Mouse (Mus musculus): ENCODE data around the gene Bcl11a.

Bcl11a gene

GRCm38 (mm10) chr11:24149462-24150220, 71.8 kb downstream of the Bcl11a start:
- no peak for DNase-seq (ENCODE audit: low spot score in 2 of 2)

- DNase-seq (ENCODE audit: low spot score in 2 of 2), result no peak
Observed at GRCm38 (mm10) chr11:24152076-24152784, 74.4 kb downstream of the Bcl11a start.

GRCm38 (mm10) chr11:24153049-24153448, 75.2 kb downstream of the Bcl11a start:
- DNase-seq (ENCODE audit: low spot score in 2 of 2), result no peak

GRCm38 (mm10) chr11:24158026-24158425, 80.2 kb downstream of the Bcl11a start:
- DNase-seq (ENCODE audit: low spot score in 2 of 2), result no peak

- DNase-seq (ENCODE audit: low spot score in 2 of 2), result no peak
Observed at GRCm38 (mm10) chr11:24159656-24160055, 81.8 kb downstream of the Bcl11a start.

- no peak for DNase-seq (ENCODE audit: low spot score in 2 of 2)
Observed at GRCm38 (mm10) chr11:24161458-24161857, 83.6 kb downstream of the Bcl11a start.

- DNase-seq (ENCODE audit: low spot score in 2 of 2), result no peak
Observed at GRCm38 (mm10) chr11:24162056-24162455, 84.2 kb downstream of the Bcl11a start.

GRCm38 (mm10) chr11:24163072-24163471, 85.2 kb downstream of the Bcl11a start:
- no peak for DNase-seq (ENCODE audit: low spot score in 2 of 2)

GRCm38 (mm10) chr11:24164065-24164464, 86.2 kb downstream of the Bcl11a start:
- DNase-seq (ENCODE audit: low spot score in 2 of 2), result no peak

GRCm38 (mm10) chr11:24171675-24172285, 93.9 kb downstream of the Bcl11a start:
- DNase-seq (ENCODE audit: low spot score in 2 of 2), result no peak

- DNase-seq (ENCODE audit: low spot score in 2 of 2), result no peak
Observed at GRCm38 (mm10) chr11:24172585-24172984, 94.7 kb downstream of the Bcl11a start.

GRCm38 (mm10) chr11:24174161-24174792, 96.4 kb downstream of the Bcl11a start:
- no peak for DNase-seq (ENCODE audit: low spot score in 2 of 2)

- DNase-seq (ENCODE audit: low spot score in 2 of 2), result no peak
Observed at GRCm38 (mm10) chr11:24177458-24177857, 99.6 kb downstream of the Bcl11a start.

- DNase-seq (ENCODE audit: low spot score in 2 of 2), result no peak
Observed at GRCm38 (mm10) chr11:24178823-24179476, 101.1 kb downstream of the Bcl11a start.

- DNase-seq (ENCODE audit: low spot score in 2 of 2), result no peak
Observed at GRCm38 (mm10) chr11:24180040-24180439, 102.2 kb downstream of the Bcl11a start.

GRCm38 (mm10) chr11:24183501-24183900, 105.6 kb downstream of the Bcl11a start:
- DNase-seq (ENCODE audit: low spot score in 2 of 2), result no peak

- DNase-seq (ENCODE audit: low spot score in 2 of 2), result peak; percentile 27 to 33
Observed at GRCm38 (mm10) chr11:24184932-24185331, 107.1 kb downstream of the Bcl11a start.

GRCm38 (mm10) chr11:24190411-24190810, 112.6 kb downstream of the Bcl11a start:
- no peak for DNase-seq (ENCODE audit: low spot score in 2 of 2)

- no peak for DNase-seq (ENCODE audit: low spot score in 2 of 2)
Observed at GRCm38 (mm10) chr11:24196460-24197190, 118.8 kb downstream of the Bcl11a start.

GRCm38 (mm10) chr11:24197424-24197823, 119.6 kb downstream of the Bcl11a start:
- no peak for DNase-seq (ENCODE audit: low spot score in 2 of 2)

- no peak for DNase-seq (ENCODE audit: low spot score in 2 of 2)
Observed at GRCm38 (mm10) chr11:24199560-24199959, 121.7 kb downstream of the Bcl11a start.

Measured in spleen, postnatal 14 days (tissue).